Mouse (Mus musculus) frontal cortex, adult (tissue): Measurements from ENCODE around the gene Pbdc1.
"Not testable (repeated sequence)": the region's sequence is repeated elsewhere in the genome, so short reads cannot be mapped to it uniquely, and the experiment has no call there.

Experiments
- ATAC-seq: cut with Nextera tagmentation; 2 replicates; pipeline ENCODE4 v1.9.2; 2017; ENCODE audit warnings: mild to moderate bottlenecking, moderate library complexity, mixed read lengths; ENCODE audit not compliant: low TSS enrichment

The Pbdc1 gene

GRCm38 (mm10) chrX:105079615-105080092, at the start of gene Pbdc1:
Pbdc1 (plus strand) TSS chrX:105079756.
- peak; percentile 99 for ATAC-seq

GRCm38 (mm10) chrX:105037666-105038065, 41.9 kb upstream of the Pbdc1 start:
- peak; percentile 65; the same call in 1 of the 2 replicates for ATAC-seq

- no peak for ATAC-seq
Measured at GRCm38 (mm10) chrX:105064294-105064693, 15.3 kb upstream of the Pbdc1 start.

GRCm38 (mm10) chrX:105064801-105065200, 14.8 kb upstream of the Pbdc1 start:
- ATAC-seq, result no peak

GRCm38 (mm10) chrX:105069671-105070503, 9.7 kb upstream of the Pbdc1 start:
- peak; percentile 100 for ATAC-seq

GRCm38 (mm10) chrX:105079151-105079550, 405 bp upstream of the Pbdc1 start:
- peak; percentile 53 for ATAC-seq

GRCm38 (mm10) chrX:105080096-105080495, 540 bp downstream of the Pbdc1 start:
- ATAC-seq, result no peak; the same call in 1 of the 2 replicates

- ATAC-seq, result not testable (repeated sequence)
Measured at GRCm38 (mm10) chrX:105083013-105083412, 3.5 kb downstream of the Pbdc1 start.

GRCm38 (mm10) chrX:105104175-105104574, 24.6 kb downstream of the Pbdc1 start:
- peak; percentile 89 for ATAC-seq

GRCm38 (mm10) chrX:105114994-105115393, 35.4 kb downstream of the Pbdc1 start:
- no peak for ATAC-seq

- ATAC-seq, result peak; percentile 68
Measured at GRCm38 (mm10) chrX:105120275-105121226, 41.0 kb downstream of the Pbdc1 start, which contains the start of gene Magee1. Magee1 (plus strand) TSS chrX:105120378.

GRCm38 (mm10) chrX:105121227-105121865, 41.8 kb downstream of the Pbdc1 start:
- peak; percentile 75 for ATAC-seq

GRCm38 (mm10) chrX:105124903-105125302, 45.3 kb downstream of the Pbdc1 start:
- no peak for ATAC-seq

- peak; percentile 41; the same call in 1 of the 2 replicates for ATAC-seq
Measured at GRCm38 (mm10) chrX:105151872-105152461, 72.4 kb downstream of the Pbdc1 start.

GRCm38 (mm10) chrX:105165007-105165406, 85.5 kb downstream of the Pbdc1 start:
- not testable (repeated sequence) for ATAC-seq
